Mouse (Mus musculus) heart, embryonic 10.5 days (tissue): ENCODE results near the gene Arhgef18. TPM values are rescaled to one million over a fixed set of nuclear protein-coding genes. Genes with fewer than 3 reads are reported as not detected.
A peak's percentile ranks its signal among the peaks of the same experiment; 100 is the strongest.

Experiments used
- DNase-seq: peaks from one replicate; pipeline ENCODE4 v3.0.0-alpha.2; 2017; ENCODE audit warnings: low spot score
- H3K27ac ChIP-seq: fragments of 300-500 bp; sonication (generic); 2 replicates; pipeline ENCODE4 v1.5.1; 2016; ENCODE audit warnings: mild to moderate bottlenecking
- H3K27me3 ChIP-seq: fragments of 300-500 bp; sonication (generic); 2 replicates; pipeline ENCODE4 v1.6.1; 2016; ENCODE audit warnings: mild to moderate bottlenecking; ENCODE audit not compliant: poor library complexity, insufficient read depth, severe bottlenecking
- H3K36me3 ChIP-seq: fragments of 300-500 bp; sonication (generic); 2 replicates; pipeline ENCODE4 v1.6.1; 2016; ENCODE audit warnings: mild to moderate bottlenecking, moderate library complexity
- H3K4me1 ChIP-seq: fragments of 300-500 bp; sonication (generic); 2 replicates; pipeline ENCODE4 v1.6.1; 2016; ENCODE audit warnings: mild to moderate bottlenecking
- H3K4me3 ChIP-seq: fragments of 300-500 bp; sonication (generic); 2 replicates; pipeline ENCODE4 v1.5.1; 2016; ENCODE audit warnings: mild to moderate bottlenecking, moderate library complexity
- H3K9me3 ChIP-seq: fragments of 300-500 bp; sonication (generic); 2 replicates; pipeline ENCODE4 v1.6.1; 2016; ENCODE audit warnings: mild to moderate bottlenecking, moderate library complexity
- WGBS: fragments of 180-500 bp; shearing (Covaris S2); methylation state at CpG from one replicate; pipeline ENCODE4 v1.1.7; 2016; 5-methylcytosine and 5-hydroxymethylcytosine counted together
- polyA plus RNA-seq: library from polyadenylated mRNA; unstranded; fragments of >200 nt; fragmentation: Nextera tagmentation; extraction: Ambion mirVana; gene quantifications from 2 replicates; pipeline ENCODE4 v1.2.1, GENCODE M21; 2016

Arhgef18 gene
- polyA plus RNA-seq, 1 experiment from 2014 or later = 8.0 TPM

- no peak for DNase-seq
- peak overlapping the region; percentile 50 for H3K4me3 ChIP-seq
- H3K36me3 ChIP-seq = no peaks in the 10 kb centered on the region
- no peak overlapping the region for H3K27ac ChIP-seq
- no peaks in the 10 kb centered on the region for H3K9me3 ChIP-seq
- peaks cover 25% of the 10 kb centered on the region for H3K27me3 ChIP-seq
- H3K4me1 ChIP-seq = peaks cover 5% of the 10 kb centered on the region; the same call in 1 of the 2 replicates
- 23% methylated on average over 37 of the region's 37 CpGs for WGBS
Observed at GRCm38 (mm10) chr8:3475715-3476429, 83.1 kb downstream of the Arhgef18 start.

DNA sequence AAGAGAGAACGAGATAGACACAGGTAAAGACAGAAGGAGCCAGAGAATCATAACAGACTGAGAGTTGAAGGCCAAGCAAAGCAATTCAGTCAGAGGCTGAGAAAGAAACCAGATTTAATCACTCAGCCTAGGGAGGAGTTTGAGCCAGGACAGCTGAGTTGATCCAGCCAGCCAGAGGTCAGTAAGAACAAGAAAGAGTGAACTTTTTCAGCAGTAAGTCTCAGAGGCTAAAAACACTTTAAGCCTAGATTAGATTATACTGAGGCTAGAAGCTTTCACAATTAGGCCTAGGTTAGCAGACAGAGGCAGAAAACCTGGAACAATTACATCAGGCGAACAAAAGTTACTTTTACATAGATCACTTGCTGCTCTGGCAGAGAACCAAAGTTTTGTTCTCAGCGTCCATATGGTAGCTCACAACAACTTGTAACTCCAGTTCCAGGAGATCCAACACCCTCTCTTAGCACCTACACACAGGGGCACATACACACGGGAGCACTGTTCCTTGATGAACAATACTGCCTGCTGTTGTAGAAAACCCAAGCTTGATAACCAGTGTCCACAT, 87.5 kb downstream of the Arhgef18 start:
- H3K4me1 ChIP-seq = peaks cover 8% of the 10 kb centered on the region; the same call in 1 of the 2 replicates
- H3K9me3 ChIP-seq = no peaks in the 10 kb centered on the region
- no peak overlapping the region for H3K27ac ChIP-seq
- H3K4me3 ChIP-seq = no peak overlapping the region
- no peaks in the 10 kb centered on the region for H3K36me3 ChIP-seq
- no peak for DNase-seq
- 52% methylated on average over 4 of the region's 4 CpGs for WGBS
- H3K27me3 ChIP-seq = peaks cover 23% of the 10 kb centered on the region

GRCm38 (mm10) chr8:3481605-3482004, 88.8 kb downstream of the Arhgef18 start:
- Histone ChIP-seq H3K27me3 (peaks cover 11% of the 10 kb centered on the region; the same call in 1 of the 2 replicates), H3K27ac (no peak overlapping the region), H3K36me3 (no peaks in the 10 kb centered on the region), H3K4me1 (peaks cover 4% of the 10 kb centered on the region; the same call in 1 of the 2 replicates), H3K4me3 (no peak overlapping the region), H3K9me3 (no peaks in the 10 kb centered on the region)
- 62% methylated on average over 5 of the region's 5 CpGs for WGBS
- DNase-seq = no peak

DNA sequence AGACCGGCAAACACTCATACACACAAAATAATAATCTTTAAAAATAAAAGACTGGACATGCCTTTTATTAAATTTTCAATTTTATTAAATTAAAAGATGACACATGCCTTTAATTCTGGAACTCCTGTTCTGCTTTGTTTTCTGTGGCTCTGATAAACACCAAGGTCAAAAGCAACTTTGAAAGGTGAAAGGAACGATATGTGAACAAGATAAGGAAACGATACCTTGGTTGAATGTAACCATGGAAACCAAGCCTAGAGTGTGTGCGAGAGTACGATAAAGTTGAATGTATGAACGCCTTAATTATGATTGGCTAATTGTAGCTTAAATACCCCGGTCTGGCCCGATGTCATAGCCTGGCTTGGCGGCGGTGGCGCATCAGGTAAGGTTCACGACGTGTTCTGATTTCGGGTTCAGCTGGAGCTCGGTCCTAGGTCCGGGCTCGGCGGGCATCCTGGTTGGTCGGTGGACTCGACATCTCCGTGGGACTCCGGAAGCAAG, 89.5 kb downstream of the Arhgef18 start:
- H3K4me3 ChIP-seq = no peak overlapping the region
- no peaks in the 10 kb centered on the region for H3K36me3 ChIP-seq
- H3K27ac ChIP-seq = no peak overlapping the region
- H3K27me3 ChIP-seq = 0 out of 2 replicates have a peak, but pooled peaks cover 4% of the 10 kb centered on the region
- no peak for DNase-seq
- H3K4me1 ChIP-seq = peaks cover 4% of the 10 kb centered on the region; the same call in 1 of the 2 replicates
- H3K9me3 ChIP-seq = no peaks in the 10 kb centered on the region
- WGBS = 83% methylated on average over 22 of the region's 22 CpGs

DNA sequence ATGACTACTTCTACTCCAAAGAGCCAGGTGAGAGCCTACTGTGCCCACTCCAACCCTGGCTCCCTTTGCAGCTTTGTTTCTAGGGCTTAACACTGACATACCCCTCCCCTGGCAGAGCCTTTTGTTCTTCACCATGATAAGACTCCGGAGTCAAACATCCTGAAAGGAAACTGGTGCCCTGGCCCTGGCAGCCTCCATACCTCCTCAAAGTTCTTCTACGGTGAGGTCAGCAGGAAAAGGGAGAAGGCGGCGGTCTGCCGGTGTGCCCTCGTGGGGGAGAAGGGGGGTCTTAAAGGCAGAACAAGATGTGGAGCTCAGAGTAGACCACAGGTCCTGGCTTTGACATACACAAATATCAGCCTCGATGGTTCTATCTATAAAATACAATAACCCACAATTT, 90.7 kb downstream of the Arhgef18 start:
- Histone ChIP-seq H3K9me3 (no peaks in the 10 kb centered on the region), H3K36me3 (no peaks in the 10 kb centered on the region), H3K4me3 (no peak overlapping the region), H3K27me3 (no peaks in the 10 kb centered on the region), H3K27ac (no peak overlapping the region), H3K4me1 (peaks cover 4% of the 10 kb centered on the region; the same call in 1 of the 2 replicates)
- 51% methylated on average over 7 of the region's 7 CpGs for WGBS
- DNase-seq = no peak

DNA sequence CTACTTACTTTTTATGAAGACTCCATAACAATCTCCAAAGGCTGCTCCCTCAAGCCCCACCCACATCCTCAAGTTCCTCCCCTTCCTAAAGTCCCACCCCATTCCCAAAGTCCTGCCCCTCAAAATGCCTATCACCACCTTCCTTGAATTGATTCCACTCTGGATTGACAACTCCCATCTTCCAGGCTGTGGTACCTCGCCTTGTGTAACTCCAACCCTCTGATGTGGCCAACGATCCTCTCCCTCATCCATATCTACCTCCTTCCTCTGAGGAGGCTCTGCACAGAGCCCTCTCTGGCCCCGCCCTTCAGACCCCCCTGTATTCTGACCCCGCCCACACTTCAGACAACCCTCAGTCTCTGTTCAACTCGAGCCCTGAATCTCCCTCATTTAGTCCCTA, 92.4 kb downstream of the Arhgef18 start:
- Histone ChIP-seq H3K9me3 (no peaks in the 10 kb centered on the region), H3K36me3 (no peaks in the 10 kb centered on the region), H3K27ac (no peak overlapping the region), H3K27me3 (no peaks in the 10 kb centered on the region), H3K4me1 (peaks cover 4% of the 10 kb centered on the region; the same call in 1 of the 2 replicates), H3K4me3 (no peak overlapping the region)
- 17% methylated on average over 5 of the region's 5 CpGs for WGBS
- DNase-seq = no peak

DNA sequence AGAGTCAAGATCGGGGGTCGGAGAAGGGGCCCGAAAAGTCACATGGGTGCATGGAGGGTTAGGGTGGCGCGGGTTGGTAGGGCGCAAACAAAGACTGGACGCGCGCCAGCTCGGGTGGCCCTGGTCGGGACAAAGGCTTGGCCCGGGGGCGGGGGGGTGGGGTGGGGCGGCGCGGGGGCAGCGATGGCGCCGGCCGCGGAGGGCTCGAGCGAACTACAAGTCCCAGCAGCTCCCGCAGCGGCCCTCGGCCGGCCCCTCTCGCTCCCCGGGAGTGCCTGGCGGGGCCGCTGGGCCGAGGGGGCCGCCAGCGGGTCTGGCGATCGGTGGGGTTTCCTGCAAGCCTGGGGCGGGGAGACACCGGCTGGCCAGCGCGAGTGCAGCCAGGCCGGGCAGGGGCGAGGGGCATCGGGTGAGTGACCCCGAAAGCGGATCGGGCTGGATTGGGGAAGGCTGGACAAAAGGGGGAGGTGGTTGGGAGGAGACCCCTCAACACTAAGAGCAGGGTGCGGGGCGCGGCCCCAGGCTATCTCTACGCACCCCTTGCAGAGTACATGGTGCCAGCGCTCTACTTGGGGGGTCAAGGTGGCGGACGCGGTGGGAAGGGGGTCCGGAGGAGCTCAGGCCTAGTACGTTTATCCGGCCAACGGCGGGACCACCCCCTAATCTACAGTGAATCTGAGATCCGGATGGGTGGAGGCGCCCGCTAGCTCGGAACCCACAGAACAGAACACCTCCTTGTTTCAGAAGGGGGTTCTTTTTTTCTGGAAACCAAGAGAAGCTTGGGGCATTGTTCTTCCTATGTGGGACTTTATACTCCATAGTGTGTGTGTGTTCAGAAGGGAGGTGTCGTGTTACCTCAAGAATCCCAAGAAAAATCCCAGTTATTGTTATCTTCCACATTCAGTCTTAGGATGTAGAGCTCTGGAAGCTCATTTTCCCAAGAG, 100.4 kb downstream of the Arhgef18 start, which contains the start of gene Zfp358:
TSS of gene Zfp358 (plus strand) at position 238 of the 944 bp plus-strand sequence.
- Histone ChIP-seq H3K27me3 (no peaks in the 10 kb centered on the region), H3K36me3 (peaks cover 30% of the 10 kb centered on the region), H3K9me3 (no peaks in the 10 kb centered on the region), H3K27ac (peak within 1 kb of the TSS; percentile 98), H3K4me3 (peak within 1 kb of the TSS; percentile 96), H3K4me1 (peaks cover 16% of the 10 kb centered on the region)
- WGBS = 1% methylated on average over 54 of the region's 64 CpGs
- peak; percentile 90 for DNase-seq

DNA sequence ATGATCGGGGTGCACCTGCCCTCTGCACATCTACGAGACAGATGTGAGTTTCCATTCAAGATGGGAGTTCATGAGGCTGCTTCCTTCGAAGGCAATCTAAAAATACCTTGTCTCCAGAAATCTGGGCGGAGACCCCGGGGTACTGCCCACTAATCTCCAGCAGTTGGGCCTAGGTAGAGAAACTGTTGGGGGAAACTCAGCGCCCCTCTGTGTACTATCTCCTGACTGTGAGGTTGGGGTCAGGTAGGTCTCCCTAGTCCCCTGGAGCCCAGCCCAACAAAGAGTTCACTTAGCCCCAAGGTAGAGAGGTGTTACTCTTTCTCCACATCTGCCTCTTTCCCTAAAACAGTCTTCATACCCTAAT, 101.0 kb downstream of the Arhgef18 start:
- Histone ChIP-seq H3K27me3 (no peaks in the 10 kb centered on the region), H3K9me3 (no peaks in the 10 kb centered on the region), H3K4me3 (peak overlapping the region; percentile 96), H3K27ac (peak overlapping the region; percentile 98), H3K4me1 (peaks cover 16% of the 10 kb centered on the region), H3K36me3 (peaks cover 30% of the 10 kb centered on the region)
- DNase-seq = no peak
- 34% methylated on average over 6 of the region's 6 CpGs for WGBS

DNA sequence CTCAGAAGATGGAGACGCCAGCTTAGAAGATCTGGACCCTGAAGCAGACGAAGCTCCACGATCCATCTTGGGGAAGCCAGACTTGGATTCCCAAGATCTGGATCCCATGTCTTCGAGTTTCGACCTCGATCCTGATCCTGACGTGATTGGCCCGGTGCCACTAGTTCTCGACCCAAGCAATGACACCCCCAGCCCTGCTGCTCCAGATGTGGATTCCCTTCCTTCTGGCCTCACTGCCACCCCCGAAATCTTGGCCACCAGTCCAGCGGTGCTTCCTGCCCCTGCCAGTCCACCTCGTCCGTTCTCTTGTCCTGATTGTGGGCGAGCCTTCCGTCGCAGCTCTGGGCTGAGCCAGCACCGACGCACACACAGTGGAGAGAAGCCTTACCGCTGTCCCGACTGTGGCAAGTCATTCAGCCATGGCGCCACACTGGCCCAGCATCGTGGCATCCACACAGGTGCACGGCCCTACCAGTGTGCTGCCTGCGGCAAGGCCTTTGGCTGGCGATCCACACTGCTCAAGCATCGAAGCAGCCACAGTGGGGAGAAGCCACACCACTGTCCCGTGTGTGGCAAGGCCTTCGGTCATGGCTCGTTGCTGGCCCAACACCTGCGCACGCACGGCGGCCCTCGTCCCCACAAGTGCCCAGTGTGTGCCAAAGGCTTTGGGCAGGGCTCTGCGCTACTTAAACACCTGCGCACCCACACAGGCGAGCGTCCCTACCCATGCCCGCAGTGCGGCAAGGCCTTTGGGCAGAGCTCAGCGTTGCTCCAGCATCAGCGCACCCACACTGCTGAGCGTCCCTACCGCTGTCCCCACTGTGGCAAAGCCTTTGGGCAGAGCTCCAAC, 103.0 kb downstream of the Arhgef18 start:
- Histone ChIP-seq H3K4me1 (peaks cover 16% of the 10 kb centered on the region), H3K27me3 (no peaks in the 10 kb centered on the region), H3K4me3 (0 out of 2 replicates have a peak overlapping the region, but pooled peaks have one; percentile 18), H3K9me3 (no peaks in the 10 kb centered on the region), H3K27ac (no peak overlapping the region), H3K36me3 (peaks cover 30% of the 10 kb centered on the region)
- 92% methylated on average over 44 of the region's 44 CpGs for WGBS
- no peak for DNase-seq

DNA sequence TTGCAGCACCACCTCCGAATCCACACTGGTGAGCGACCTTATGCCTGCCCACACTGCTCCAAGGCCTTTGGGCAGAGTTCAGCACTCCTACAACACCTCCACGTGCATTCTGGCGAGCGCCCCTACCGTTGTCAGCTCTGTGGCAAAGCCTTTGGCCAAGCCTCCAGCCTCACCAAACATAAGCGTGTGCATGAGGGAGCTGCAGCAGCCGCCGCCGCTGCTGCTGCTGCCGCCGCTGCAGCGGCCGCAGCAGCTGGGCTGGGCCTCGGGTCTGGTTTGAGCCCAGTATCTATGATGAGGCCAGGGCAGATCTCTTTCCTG, 103.6 kb downstream of the Arhgef18 start:
- no peak for DNase-seq
- no peak overlapping the region for H3K4me3 ChIP-seq

DNA sequence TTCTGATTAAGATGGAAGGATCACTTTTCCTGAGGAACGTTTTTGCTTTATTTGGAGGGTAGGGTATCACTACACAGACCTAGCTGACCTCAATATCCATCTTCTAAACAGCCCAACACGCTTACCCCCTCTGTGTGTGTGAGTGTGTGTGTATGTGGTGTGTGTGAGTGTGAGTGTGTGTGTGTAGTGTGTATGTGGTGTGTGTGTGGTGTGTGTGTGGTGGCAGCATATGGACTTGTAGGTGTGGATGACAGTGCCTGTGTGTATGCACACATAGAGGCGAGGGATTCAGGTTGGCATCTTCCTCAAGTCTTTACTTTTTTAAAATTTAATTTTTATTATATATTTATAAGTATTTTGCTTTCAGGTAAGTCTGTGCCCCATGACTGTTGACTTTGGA, 105.8 kb downstream of the Arhgef18 start:
- H3K9me3 ChIP-seq = no peaks in the 10 kb centered on the region
- peaks cover 30% of the 10 kb centered on the region for H3K36me3 ChIP-seq
- H3K4me3 ChIP-seq = no peak overlapping the region
- whole genome bisulfite sequencing = 86% methylated on average over 3 of the region's 3 CpGs
- H3K27ac ChIP-seq = no peak overlapping the region
- no peak for DNase-seq
- peaks cover 30% of the 10 kb centered on the region for H3K4me1 ChIP-seq
- H3K27me3 ChIP-seq = no peaks in the 10 kb centered on the region

More for the DNA sequence above, 103.6 kb downstream of the Arhgef18 start:
- no peaks in the 10 kb centered on the region for H3K9me3 ChIP-seq
- 88% methylated on average over 15 of the region's 15 CpGs for WGBS
- no peaks in the 10 kb centered on the region for H3K27me3 ChIP-seq
- H3K36me3 ChIP-seq = peaks cover 30% of the 10 kb centered on the region
- H3K4me1 ChIP-seq = peaks cover 21% of the 10 kb centered on the region
- no peak overlapping the region for H3K27ac ChIP-seq

GRCm38 (mm10) chr8:3499751-3500150, 106.9 kb downstream of the Arhgef18 start:
- no peak for DNase-seq
- Histone ChIP-seq H3K4me1 (peaks cover 19% of the 10 kb centered on the region), H3K9me3 (no peaks in the 10 kb centered on the region), H3K27me3 (no peaks in the 10 kb centered on the region), H3K27ac (peak overlapping the region; percentile 95), H3K4me3 (peak overlapping the region; percentile 86), H3K36me3 (peaks cover 32% of the 10 kb centered on the region)
- WGBS = 8% methylated on average over 8 of the region's 8 CpGs
